Mouse (Mus musculus) layer of hippocampus, postnatal 10 days (tissue): ENCODE measurements around the gene Zyx. TPM values are rescaled to one million over a fixed set of nuclear protein-coding genes. Genes with fewer than 3 reads are reported as not detected.

Experiments used
- DNase-seq, 2 experiments: peaks; one replicate each; pipeline ENCODE4 v3.0.0; 2021; ENCODE audit warnings: low spot score in 2 of 2
- total RNA-seq, 2 experiments: library from RNA; stranded (reverse); gene quantifications; 2 replicates each; pipeline ENCODE4 v1.2.3; 2021

Gene Zyx
- total RNA-seq, 2 experiments from 2014 or later: 54.0 to 56.2 TPM

- no peak for DNase-seq
Observed at GRCm38 (mm10) chr6:42364607-42365006, 15.2 kb downstream of the Zyx start.

GRCm38 (mm10) chr6:42365215-42365614 lies 15.8 kb downstream of the Zyx start:
- DNase-seq: no peak

DNA sequence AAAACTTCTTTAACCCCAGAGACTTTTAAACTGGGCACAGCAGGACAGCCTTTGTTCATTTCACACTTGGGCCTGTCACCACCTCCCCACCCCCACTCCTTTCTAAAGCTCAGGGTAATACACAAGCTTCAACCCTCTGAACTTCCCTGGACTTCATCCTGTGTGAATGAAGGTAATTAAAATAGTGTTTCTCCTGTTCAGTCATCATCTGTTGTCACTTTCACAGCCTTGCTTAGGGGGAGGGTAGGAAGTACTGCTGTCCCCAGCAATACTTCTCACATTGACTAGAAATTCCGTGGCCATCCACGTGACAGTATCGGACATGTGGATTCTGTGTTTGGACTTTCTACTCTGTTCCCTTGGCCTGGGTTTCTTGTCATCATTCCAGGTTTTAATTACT lies 20.4 kb downstream of the Zyx start:
- no peak for DNase-seq

- DNase-seq: no peak
Observed at GRCm38 (mm10) chr6:42370630-42371363, 21.4 kb downstream of the Zyx start.

GRCm38 (mm10) chr6:42372001-42372400 lies 22.6 kb downstream of the Zyx start:
- DNase-seq: no peak

DNA sequence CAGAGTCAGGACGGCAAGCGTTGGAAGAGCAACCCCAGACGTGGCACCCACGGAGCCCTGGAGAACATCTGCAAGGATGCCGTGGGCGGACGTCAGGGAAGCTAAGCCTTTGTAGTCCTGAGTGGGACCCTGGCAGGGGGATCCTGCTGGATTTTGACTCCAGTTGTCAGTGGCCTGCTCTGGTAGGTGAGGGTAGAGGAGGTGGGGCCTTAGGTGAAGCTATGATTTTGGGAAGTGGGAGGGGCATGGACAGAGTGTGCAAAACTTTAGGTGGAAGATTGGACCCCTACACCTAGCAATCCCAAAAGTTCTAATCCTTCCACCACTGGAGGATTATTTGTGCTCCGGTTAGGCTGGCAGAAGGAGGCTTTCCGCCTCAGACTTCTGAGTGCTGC lies 23.0 kb downstream of the Zyx start:
- DNase-seq: no peak

- DNase-seq: peak; percentile 57 to 65
Observed at GRCm38 (mm10) chr6:42372816-42373547, 23.6 kb downstream of the Zyx start, which contains the start of gene Epha1. TSS of gene Epha1 (minus strand) at chr6:42373268.

DNA sequence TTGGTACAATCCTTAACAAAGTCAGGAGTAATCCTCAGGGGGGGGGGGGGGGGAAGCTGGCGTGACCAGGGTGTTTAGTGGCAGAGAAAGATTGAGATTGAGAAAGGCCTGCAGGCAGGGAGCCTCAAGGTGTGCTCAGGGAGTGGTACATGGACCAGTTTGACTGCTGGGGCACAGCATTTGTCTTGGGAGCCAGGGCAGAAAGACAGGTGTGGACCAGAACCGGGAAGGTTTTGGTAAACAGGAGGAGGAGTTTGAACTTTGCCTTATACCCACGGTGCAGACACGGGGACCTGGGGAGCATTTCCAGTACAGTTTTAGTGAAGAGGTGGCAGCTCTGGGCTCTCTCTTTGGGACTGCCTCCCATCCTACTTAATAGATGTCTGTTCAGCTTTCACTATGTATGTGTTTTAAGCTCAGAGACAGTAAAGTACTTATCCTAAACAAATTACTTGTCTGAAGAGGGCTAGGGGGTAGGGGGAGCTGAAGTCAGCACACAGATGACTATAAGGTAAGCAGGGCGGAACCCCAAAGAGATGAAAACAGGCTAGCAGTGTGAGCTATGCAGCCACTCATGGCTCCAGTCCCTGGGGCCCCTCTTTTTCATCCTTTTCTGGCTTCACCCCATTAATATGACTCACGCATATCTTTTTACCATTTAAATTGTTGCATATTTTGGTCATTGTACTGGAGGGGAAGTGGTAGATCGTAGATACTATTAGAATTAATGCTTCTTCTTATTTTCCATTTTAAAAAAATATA lies 24.4 kb downstream of the Zyx start:
- no peak for DNase-seq

DNA sequence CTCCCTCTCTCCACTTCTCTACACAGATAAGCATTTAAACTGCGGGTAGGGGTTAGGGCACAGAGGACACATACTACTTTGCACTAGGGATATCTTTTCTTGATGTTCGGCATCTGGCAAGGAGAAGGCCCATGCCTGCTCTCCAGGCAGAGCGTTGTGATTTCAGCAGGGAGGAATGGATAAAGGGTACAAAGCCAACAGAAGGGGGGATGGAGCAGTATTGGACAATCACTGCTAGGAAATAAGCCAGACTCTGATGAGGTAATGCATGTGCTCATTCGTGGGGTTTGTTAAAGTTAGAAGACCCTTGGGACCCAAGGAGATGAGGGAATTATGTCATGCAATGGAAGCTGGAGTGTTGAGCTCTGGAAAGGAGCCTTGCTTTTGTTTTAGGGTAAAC lies 25.3 kb downstream of the Zyx start:
- DNase-seq: no peak

DNA sequence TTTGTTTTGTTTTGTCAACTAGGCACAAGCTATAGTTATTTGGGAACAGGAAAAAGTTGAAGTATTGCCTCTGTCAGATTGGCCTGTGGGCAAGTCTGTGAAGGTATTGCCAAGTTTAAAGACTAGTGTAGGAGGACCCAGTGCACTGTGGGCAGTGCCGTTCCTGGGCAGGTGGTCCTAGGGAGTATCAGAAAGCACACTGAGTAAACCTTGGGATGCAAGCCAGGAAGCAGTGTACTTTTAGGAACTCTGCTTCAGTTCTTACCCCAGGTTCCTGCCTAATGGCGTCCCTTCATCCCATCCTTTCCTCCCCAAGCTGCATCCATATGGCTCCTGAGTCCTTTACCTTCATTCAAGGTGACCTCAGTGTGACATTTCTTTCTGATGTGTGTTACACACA lies 25.7 kb downstream of the Zyx start:
- no peak for DNase-seq

DNA sequence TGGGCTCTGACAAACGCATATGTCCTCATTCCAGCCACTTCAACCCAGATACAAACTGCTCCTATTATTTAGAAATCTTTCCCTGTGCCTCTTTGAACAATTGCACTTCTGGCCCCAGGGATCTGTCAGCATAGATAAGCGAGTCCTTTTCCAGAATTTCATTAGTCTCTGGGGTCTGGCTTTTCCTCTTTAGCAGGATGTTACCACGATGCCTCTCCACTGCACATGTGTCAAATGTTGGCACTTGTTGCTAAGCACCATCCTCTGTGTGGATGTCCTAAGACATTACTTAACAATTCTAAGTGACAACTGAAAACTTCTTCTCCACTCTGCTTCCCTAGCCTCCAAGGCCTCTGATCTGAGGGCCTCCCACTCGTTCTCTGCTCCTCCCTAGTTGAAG lies 26.6 kb downstream of the Zyx start:
- DNase-seq: no peak

DNA sequence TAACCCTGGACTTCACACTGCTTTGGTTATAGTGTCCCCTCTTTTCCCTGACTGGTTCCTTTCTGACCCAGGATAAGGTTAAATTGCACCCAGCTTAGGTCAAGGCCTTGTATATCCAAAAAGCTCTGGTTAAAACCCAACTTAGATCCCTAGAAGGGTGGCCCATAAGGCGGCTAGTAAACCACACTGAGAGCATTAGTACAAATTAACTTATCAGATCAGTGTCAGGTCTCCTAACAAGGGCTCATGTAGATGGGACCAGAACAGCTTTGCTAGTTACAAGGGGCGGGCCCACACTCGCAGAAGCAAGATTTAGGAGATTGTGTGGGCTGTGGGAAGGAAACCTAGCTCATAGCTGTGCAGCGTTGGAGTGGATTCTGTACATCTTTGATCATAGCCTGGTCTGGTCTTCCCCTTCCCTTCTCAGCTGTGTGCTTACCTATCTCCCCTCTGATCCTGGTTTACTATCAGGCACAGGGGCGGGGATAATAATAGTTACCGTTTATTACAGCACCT lies 27.1 kb downstream of the Zyx start:
- DNase-seq: no peak

GRCm38 (mm10) chr6:42377280-42377679 lies 27.9 kb downstream of the Zyx start:
- DNase-seq: no peak

DNA sequence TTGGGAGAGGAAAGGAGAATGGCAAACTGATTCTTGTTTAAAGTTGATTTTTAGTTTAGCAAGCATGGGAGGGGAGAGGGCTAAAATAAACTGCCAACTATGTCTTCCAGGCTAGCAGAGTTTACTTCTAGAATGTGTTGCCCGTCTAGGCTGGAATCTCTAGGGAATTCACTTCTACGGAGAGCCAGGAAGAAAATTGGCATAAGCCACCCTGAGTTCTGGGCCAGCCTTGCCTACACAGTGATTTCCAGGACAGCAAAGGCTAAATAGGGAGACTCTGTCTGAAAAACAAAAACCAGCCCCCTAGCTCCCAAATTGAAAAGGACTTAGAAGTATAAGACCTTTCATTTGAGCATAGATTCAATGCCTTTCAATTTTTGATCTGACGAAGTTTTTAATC lies 30.1 kb downstream of the Zyx start:
- DNase-seq: no peak

- no peak for DNase-seq
Observed at GRCm38 (mm10) chr6:42380416-42381144, 31.1 kb downstream of the Zyx start.

DNA sequence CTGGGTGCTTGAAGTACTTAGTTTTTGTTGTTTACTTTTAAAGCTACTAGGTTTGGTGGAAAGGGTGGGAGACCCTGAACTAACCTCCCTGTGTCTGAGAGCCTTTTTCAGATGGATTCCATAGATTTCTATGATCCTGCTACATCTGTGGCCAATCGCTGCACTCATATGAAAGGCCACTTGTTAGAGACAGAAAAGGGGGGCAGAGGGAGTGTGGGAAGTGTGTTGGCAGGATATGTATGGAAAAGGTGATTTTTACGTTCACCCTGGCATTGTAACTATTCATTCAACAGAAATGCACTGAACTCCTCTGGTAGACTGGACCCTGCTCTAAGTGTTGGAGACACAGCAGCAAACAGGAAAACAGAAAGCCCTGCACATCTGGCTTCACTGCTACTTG lies 31.8 kb downstream of the Zyx start:
- no peak for DNase-seq

- DNase-seq: no peak
Observed at GRCm38 (mm10) chr6:42381916-42382381, 32.5 kb downstream of the Zyx start.

DNA sequence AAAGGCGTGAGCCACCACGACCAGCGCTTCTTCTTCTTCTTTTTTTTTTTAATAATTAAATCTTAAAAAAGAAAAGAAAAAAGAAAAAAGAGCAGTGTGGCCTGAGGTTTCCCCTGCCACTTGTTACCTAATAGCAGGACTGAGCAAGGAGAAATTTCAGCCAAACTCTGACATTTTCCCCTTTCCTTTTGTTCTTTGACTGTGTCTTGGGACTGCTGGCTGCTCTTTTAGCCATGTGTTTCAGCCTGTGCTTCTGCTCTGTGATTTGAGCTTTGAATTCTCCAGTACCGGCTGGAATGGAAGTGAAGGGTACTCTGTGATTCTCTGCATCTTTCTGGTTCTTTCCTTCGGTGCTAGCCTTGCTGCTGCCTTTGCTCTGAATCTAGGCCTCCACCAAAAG lies 33.9 kb downstream of the Zyx start:
- no peak for DNase-seq

- DNase-seq: no peak
Observed at GRCm38 (mm10) chr6:42385635-42386034, 36.2 kb downstream of the Zyx start.

- no peak for DNase-seq
Observed at GRCm38 (mm10) chr6:42391796-42392330, 42.4 kb downstream of the Zyx start.
